Mouse (Mus musculus) frontal cortex, postnatal 25 days (tissue): ENCODE measurements around the gene Armc3.

Source experiments
- DNase-seq, 2 experiments: peaks; one replicate each; pipeline ENCODE4 v3.0.0; 2022; ENCODE audit warnings: low spot score in 2 of 2

Armc3 gene

GRCm38 (mm10) chr2:19350167-19350566 is 151.1 kb downstream of the Armc3 start:
- no peak for DNase-seq

GRCm38 (mm10) chr2:19351615-19352253 is 152.6 kb downstream of the Armc3 start:
- no peak for DNase-seq

GRCm38 (mm10) chr2:19353158-19353557 is 154.1 kb downstream of the Armc3 start:
- DNase-seq, result no peak
